Mouse (Mus musculus) C2C12 (cell line): ENCODE measurements at regions not wholly inside any gene's neighbourhood (a gene's known extent, or its start where the extent isn't known, plus 50 kb on each side); places are given as distances from the start of the nearest gene placed in this dataset.

Source experiments
- H3K27me3 ChIP-seq: one replicate; pipeline ENCODE4 v1.6.1; 2011; ENCODE audit not compliant: control insufficient read depth, insufficient read depth, insufficient read length
- H3K36me3 ChIP-seq: one replicate; pipeline ENCODE4 v1.6.1; 2011; ENCODE audit not compliant: control insufficient read depth, insufficient read depth
- H3K4me3 ChIP-seq: one replicate; pipeline ENCODE4 v1.5.1; 2011; ENCODE audit warnings: mild to moderate bottlenecking, control low read depth; ENCODE audit not compliant: poor library complexity, insufficient read depth, severe bottlenecking
- H3K79me2 ChIP-seq: one replicate; pipeline ENCODE4 v1.6.1; 2011; ENCODE audit not compliant: control insufficient read depth, insufficient read depth
- H3K79me3 ChIP-seq: one replicate; pipeline ENCODE4 v1.6.1; 2011; ENCODE audit warnings: low read depth, control low read depth
- H3ac ChIP-seq: one replicate; pipeline ENCODE3; 2011; ENCODE audit warnings: low read depth; ENCODE audit not compliant: control insufficient read depth, insufficient read length
- CEBPB ChIP-seq: IDR thresholded peaks from one replicate; pipeline ENCODE4 v1.6.1; 2011; ENCODE audit warnings: low read depth, mild to moderate bottlenecking, control low read depth, moderate library complexity
- CTCF ChIP-seq: IDR thresholded peaks from one replicate; pipeline ENCODE4 v1.5.1; 2011; ENCODE audit not compliant: control insufficient read depth, insufficient read depth, insufficient read length
- FOSL1 ChIP-seq: IDR thresholded peaks from one replicate; pipeline ENCODE4 v1.8.0; 2011; ENCODE audit warnings: mild to moderate bottlenecking, low read length; ENCODE audit not compliant: poor library complexity, insufficient read depth, severe bottlenecking
- MAX ChIP-seq: IDR thresholded peaks from one replicate; pipeline ENCODE4 v1.6.1; 2011; ENCODE audit warnings: mild to moderate bottlenecking, control low read depth
- MYOD1 ChIP-seq: IDR thresholded peaks from one replicate; pipeline ENCODE4 v1.6.1; 2011; ENCODE audit warnings: low read depth; ENCODE audit not compliant: control insufficient read depth, insufficient read length
- MYOG ChIP-seq: IDR thresholded peaks from one replicate; pipeline ENCODE4 v1.6.1; 2011; ENCODE audit not compliant: control insufficient read depth, insufficient read length; ENCODE audit errors: extremely low read depth
- USF1 ChIP-seq: IDR thresholded peaks from one replicate; pipeline ENCODE4 v1.6.1; 2011; ENCODE audit warnings: low read depth, mild to moderate bottlenecking, control low read depth, moderate library complexity

- TF ChIP-seq FOSL1 (no peak), USF1 (no peak), CEBPB (no peak), CTCF (no peak), MYOD1 (no peak), MYOG (no peak)
- H3K4me3 ChIP-seq: no peak overlapping the region
- no peaks in the 10 kb centered on the region for H3K27me3 ChIP-seq
- H3K79me2 ChIP-seq: no peaks in the 10 kb centered on the region
- no peaks in the 10 kb centered on the region for H3K36me3 ChIP-seq
- no peaks in the 10 kb centered on the region for H3K79me3 ChIP-seq
- H3ac ChIP-seq: no peak overlapping the region
Measured at GRCm38 (mm10) chr8:114063566-114063965, 69.8 kb upstream of the Nudt7 start.

GRCm38 (mm10) chr8:114072330-114072729 lies 61.0 kb upstream of the Nudt7 start:
- no peak for TF ChIP-seq MAX
- no peak for TF ChIP-seq MYOD1
- TF ChIP-seq CEBPB: no peak
- no peak for TF ChIP-seq FOSL1
- no peak for TF ChIP-seq USF1
- no peak for TF ChIP-seq CTCF
- no peaks in the 10 kb centered on the region for H3K27me3 ChIP-seq
- H3K79me2 ChIP-seq: no peaks in the 10 kb centered on the region
- H3K4me3 ChIP-seq: no peak overlapping the region
- H3K79me3 ChIP-seq: no peaks in the 10 kb centered on the region
- H3K36me3 ChIP-seq: no peaks in the 10 kb centered on the region
- H3ac ChIP-seq: no peak overlapping the region

- Histone ChIP-seq H3K4me3 (no peak overlapping the region), H3K27me3 (no peaks in the 10 kb centered on the region), H3K79me3 (no peaks in the 10 kb centered on the region), H3K36me3 (no peaks in the 10 kb centered on the region), H3ac (no peak overlapping the region), H3K79me2 (no peaks in the 10 kb centered on the region)
- TF ChIP-seq MYOG (no peak), CTCF (peak; percentile 2)
Measured at GRCm38 (mm10) chr8:114074122-114074521, 59.2 kb upstream of the Nudt7 start.

GRCm38 (mm10) chr8:114076701-114077100 lies 56.7 kb upstream of the Nudt7 start:
- Histone ChIP-seq H3K79me3 (no peaks in the 10 kb centered on the region), H3K27me3 (no peaks in the 10 kb centered on the region), H3K4me3 (no peak overlapping the region), H3K36me3 (no peaks in the 10 kb centered on the region), H3K79me2 (no peaks in the 10 kb centered on the region), H3ac (no peak overlapping the region)
- TF ChIP-seq MYOD1: no peak
- TF ChIP-seq FOSL1: no peak
- no peak for TF ChIP-seq USF1
- TF ChIP-seq CEBPB: no peak
- no peak for TF ChIP-seq MAX
- no peak for TF ChIP-seq MYOG
- no peak for TF ChIP-seq CTCF

GRCm38 (mm10) chr8:114081049-114081756 lies 52.2 kb upstream of the Nudt7 start:
- Histone ChIP-seq H3K79me2 (no peaks in the 10 kb centered on the region), H3K27me3 (no peaks in the 10 kb centered on the region), H3K4me3 (no peak overlapping the region), H3ac (no peak overlapping the region), H3K79me3 (no peaks in the 10 kb centered on the region), H3K36me3 (no peaks in the 10 kb centered on the region)
- TF ChIP-seq CEBPB: no peak
- no peak for TF ChIP-seq MYOD1
- TF ChIP-seq USF1: no peak
- TF ChIP-seq FOSL1: no peak
- TF ChIP-seq MAX: no peak
- no peak for TF ChIP-seq CTCF
- TF ChIP-seq MYOG: no peak

GRCm38 (mm10) chr8:114081757-114082059 lies 51.6 kb upstream of the Nudt7 start:
- Histone ChIP-seq H3K4me3 (no peak overlapping the region), H3ac (no peak overlapping the region), H3K79me2 (no peaks in the 10 kb centered on the region), H3K79me3 (no peaks in the 10 kb centered on the region), H3K27me3 (no peaks in the 10 kb centered on the region), H3K36me3 (no peaks in the 10 kb centered on the region)
- TF ChIP-seq CEBPB (no peak), MYOG (no peak), FOSL1 (no peak), USF1 (no peak)
